Mouse (Mus musculus): Measurements from ENCODE around the gene Gm21725. TPM values are rescaled to one million over a fixed set of nuclear protein-coding genes. Genes with fewer than 3 reads are reported as not detected.
"Not testable (repeated sequence)": the region's sequence is repeated elsewhere in the genome, so short reads cannot be mapped to it uniquely, and the experiment has no call there.

Gm21725 gene
- total RNA-seq (2021): not detected
- long read RNA-seq, experiment 1: 0 reads
- long read RNA-seq, experiment 2: 0 reads

DNA sequence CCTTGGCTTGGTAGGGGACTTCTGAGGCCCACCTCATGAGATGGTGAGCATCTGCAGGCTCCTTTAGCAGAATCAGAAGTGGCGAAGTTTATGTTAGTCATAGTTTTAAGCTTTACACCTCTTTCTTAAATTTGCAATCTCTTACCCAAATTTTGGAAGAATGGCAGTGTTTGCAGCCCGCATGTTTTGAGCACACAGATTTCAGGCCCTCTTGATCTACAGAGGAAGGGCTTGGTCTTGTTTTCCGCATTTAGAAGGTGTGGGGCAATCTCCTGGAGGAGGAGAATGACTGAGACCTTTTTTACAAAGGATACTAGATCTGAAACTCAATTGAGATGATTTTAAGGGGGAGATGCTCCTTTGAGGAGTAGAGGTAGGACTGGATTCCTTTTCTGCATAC is at the start of gene Gm21725:
Gene Gm21725, minus strand, starts transcription at position 101 of the 400 bp plus-strand sequence.
- DNase-seq; intact Hi-C loops (cut with DNase I): not testable (repeated sequence)

Other genes with a start within 250 kb of the Gm21725 start
- gene Gm21891, start 215.6 kb downstream of the Gm21725 start, total RNA-seq (2021): not detected
- gene Gm21425, start 187.1 kb downstream of the Gm21725 start, total RNA-seq (2021): not detected
- not detected for gene Gm21828, start 125.1 kb downstream of the Gm21725 start, total RNA-seq (2021)
- not detected for gene Gm21440, start 96.7 kb downstream of the Gm21725 start, total RNA-seq (2021)
- gene Gm21454, start 96.6 kb downstream of the Gm21725 start, total RNA-seq (2021): not detected
- gene Gm21866, start 116.5 kb upstream of the Gm21725 start, total RNA-seq (2021): not detected
- gene Gm20773, start 145.0 kb upstream of the Gm21725 start, total RNA-seq (2021): not detected

All from heart, postnatal 14 days (tissue).